Mouse (Mus musculus) midbrain, embryonic 12.5 days (tissue): ENCODE results near the gene Setd1b. TPM values are rescaled to one million over a fixed set of nuclear protein-coding genes. Genes with fewer than 3 reads are reported as not detected.

ENCODE experiments used
- ATAC-seq: fragments of 200-750 bp; cut with Nextera tagmentation; 2 replicates; pipeline ENCODE4 v1.8.0; 2017; ENCODE audit warnings: low read depth, moderate TSS enrichment, moderate library complexity; ENCODE audit not compliant: low FRiP score
- H3K27ac ChIP-seq: fragments of 300-500 bp; sonication (generic); replicated peaks from 2 replicates; pipeline ENCODE4 v1.5.1; 2016; ENCODE audit warnings: mild to moderate bottlenecking
- H3K27me3 ChIP-seq: fragments of 300-500 bp; sonication (generic); 2 replicates; pipeline ENCODE4 v1.6.1; 2016; ENCODE audit warnings: mild to moderate bottlenecking
- H3K36me3 ChIP-seq: fragments of 300-500 bp; sonication (generic); 2 replicates; pipeline ENCODE4 v1.6.1; 2016
- H3K4me1 ChIP-seq: fragments of 300-500 bp; sonication (generic); 2 replicates; pipeline ENCODE4 v1.6.1; 2016
- H3K4me2 ChIP-seq: fragments of 300-500 bp; sonication (generic); replicated peaks from 2 replicates; pipeline ENCODE4 v1.6.1; 2016; ENCODE audit warnings: mild to moderate bottlenecking, moderate library complexity
- H3K4me3 ChIP-seq: fragments of 300-500 bp; sonication (generic); 2 replicates; pipeline ENCODE4 v1.5.1; 2016; ENCODE audit warnings: mild to moderate bottlenecking
- H3K9ac ChIP-seq: fragments of 300-500 bp; sonication (generic); replicated peaks from 2 replicates; pipeline ENCODE4 v1.6.1; 2016; ENCODE audit warnings: mild to moderate bottlenecking, moderate library complexity
- H3K9me3 ChIP-seq: fragments of 300-500 bp; sonication (generic); 2 replicates; pipeline ENCODE4 v1.6.1; 2016; ENCODE audit warnings: mild to moderate bottlenecking
- WGBS: fragments of 180-500 bp; shearing (Covaris S2); methylation state at CpG from one replicate; pipeline ENCODE4 v1.1.7; 2016; 5-methylcytosine and 5-hydroxymethylcytosine counted together
- polyA plus RNA-seq: library from polyadenylated mRNA; unstranded; fragments of >200 nt; fragmentation: Nextera tagmentation; extraction: Ambion mirVana; gene quantifications from 2 replicates; pipeline ENCODE4 v1.2.1, GENCODE M21; 2016

Gene Setd1b
- polyA plus RNA-seq: 13.1 and 13.2 TPM in 2 replicates

DNA sequence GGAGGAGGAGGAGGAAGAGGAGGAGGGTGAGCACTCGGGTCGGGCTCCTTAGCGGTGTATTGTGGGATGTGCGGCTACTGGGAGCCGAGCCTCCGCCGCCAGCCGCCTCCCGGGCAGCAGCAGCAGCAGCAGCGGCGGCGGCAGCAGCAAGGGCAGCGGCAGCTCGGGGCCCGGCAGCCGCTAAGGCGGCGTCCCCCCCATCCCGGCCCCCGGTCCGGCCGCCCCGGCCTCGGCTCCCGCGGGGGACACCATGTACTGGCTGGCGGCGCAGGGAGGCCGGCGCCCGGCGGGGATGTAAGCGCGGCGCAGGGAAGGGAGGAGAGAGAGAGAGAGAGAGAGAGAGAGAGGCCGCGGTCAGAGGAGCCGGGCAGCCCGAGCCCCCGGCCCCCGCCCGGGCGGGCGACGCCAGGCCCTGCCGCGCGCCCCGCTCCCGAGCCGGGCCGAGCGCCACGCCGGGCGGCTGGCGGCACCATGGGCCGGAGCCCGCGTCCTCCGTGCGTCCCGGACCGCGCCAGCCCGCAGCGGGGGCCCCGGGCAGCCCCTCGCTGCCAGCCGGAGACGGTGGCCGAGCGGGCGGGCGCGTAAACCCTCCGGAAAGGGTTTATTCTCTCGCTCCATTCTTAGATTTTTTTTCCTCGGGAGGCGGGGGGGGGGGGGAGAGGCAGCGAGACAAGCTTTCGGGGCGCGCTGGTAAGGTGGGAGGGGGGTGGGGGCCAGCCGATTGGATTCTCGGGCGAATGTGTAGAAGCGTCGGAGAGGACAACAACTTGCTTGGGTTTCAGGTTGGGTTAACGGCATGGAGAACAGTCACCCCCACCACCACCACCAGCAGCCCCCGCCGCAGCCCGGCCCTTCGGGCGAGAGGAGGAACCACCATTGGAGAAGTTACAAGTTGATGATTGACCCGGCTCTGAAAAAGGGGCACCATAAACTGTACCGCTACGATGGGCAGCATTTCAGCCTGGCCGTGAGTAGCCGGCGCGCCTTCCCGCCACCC is at the start of gene Setd1b:
Gene Setd1b, plus strand, starts transcription at position 33 of the 997 bp plus-strand sequence.
- Histone ChIP-seq H3K27me3 (no peaks in the 10 kb centered on the region), H3K4me1 (peaks cover 41% of the 10 kb centered on the region), H3K9ac (peak within 1 kb of the TSS; percentile 100), H3K4me3 (peak within 1 kb of the TSS; percentile 98), H3K4me2 (peak within 1 kb of the TSS; percentile 100), H3K9me3 (no peaks in the 10 kb centered on the region), H3K36me3 (peaks cover 17% of the 10 kb centered on the region), H3K27ac (peak within 1 kb of the TSS; percentile 100)
- ATAC-seq: peak; percentile 24
- under 1% methylated on average over 74 of the region's 103 CpGs for WGBS

DNA sequence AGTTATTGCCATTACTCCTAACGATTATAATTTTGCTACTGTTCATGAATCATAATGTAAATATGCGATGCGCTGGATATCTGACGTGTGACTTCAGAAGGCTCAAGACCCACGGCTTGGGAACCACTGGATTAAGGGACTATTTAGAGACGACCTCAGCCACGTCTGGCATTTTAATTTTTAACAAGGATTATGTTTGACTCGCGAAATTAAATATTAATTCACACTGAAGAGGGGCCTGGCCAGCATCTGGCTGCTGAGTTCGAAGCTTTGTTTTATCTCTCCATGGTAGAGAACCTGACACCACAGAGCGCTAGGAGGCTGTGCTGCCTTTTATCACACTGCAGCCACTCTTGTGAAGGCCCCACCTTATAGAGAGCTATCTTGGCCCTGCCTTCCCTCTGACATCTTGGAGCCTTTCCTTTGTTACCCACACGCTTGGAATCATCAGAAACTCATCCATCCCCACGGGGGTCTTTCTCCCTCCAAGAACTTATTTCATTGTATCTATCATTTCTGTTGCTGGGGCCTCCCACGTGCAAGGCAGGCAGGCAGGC is 48.8 kb upstream of the Setd1b start:
- H3K27ac ChIP-seq: no peak overlapping the region
- WGBS: 79% methylated on average over 14 of the region's 14 CpGs
- H3K27me3 ChIP-seq: no peaks in the 10 kb centered on the region
- H3K9me3 ChIP-seq: no peaks in the 10 kb centered on the region
- no peak for ATAC-seq
- H3K9ac ChIP-seq: no peak overlapping the region
- H3K4me3 ChIP-seq: no peak overlapping the region
- no peaks in the 10 kb centered on the region for H3K4me1 ChIP-seq
- H3K4me2 ChIP-seq: no peak overlapping the region
- no peaks in the 10 kb centered on the region for H3K36me3 ChIP-seq

GRCm38 (mm10) chr5:123094238-123094991 is 47.6 kb upstream of the Setd1b start:
- no peaks in the 10 kb centered on the region for H3K27me3 ChIP-seq
- 88% methylated on average over 25 of the region's 25 CpGs for WGBS
- no peaks in the 10 kb centered on the region for H3K9me3 ChIP-seq
- H3K36me3 ChIP-seq: no peaks in the 10 kb centered on the region
- H3K27ac ChIP-seq: no peak overlapping the region
- H3K4me3 ChIP-seq: no peak overlapping the region
- no peak for ATAC-seq
- no peak overlapping the region for H3K4me2 ChIP-seq
- no peak overlapping the region for H3K9ac ChIP-seq
- H3K4me1 ChIP-seq: no peaks in the 10 kb centered on the region

DNA sequence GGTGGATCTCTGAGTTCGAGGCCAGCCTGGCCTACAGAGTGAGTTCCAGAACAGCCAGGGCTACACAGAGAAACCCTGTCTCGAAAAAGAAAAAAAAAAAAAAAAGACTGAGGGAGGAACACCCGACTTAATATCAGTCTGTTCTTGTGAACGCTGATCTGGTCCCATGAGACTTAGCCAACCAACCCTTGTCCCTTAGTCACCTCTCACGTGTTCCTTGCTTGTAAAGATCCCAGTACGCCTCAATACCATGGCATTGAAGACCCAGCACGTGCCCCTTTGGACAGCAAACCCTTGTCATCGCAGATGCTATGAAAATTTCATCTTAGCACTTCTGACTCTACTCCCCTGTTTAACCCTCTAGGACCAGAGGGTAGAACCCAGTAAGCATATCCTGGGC is 45.7 kb upstream of the Setd1b start:
- Histone ChIP-seq H3K9me3 (no peaks in the 10 kb centered on the region), H3K4me1 (no peaks in the 10 kb centered on the region), H3K4me2 (no peak overlapping the region), H3K4me3 (no peak overlapping the region), H3K27ac (no peak overlapping the region), H3K27me3 (no peaks in the 10 kb centered on the region), H3K36me3 (no peaks in the 10 kb centered on the region), H3K9ac (no peak overlapping the region)
- no peak for ATAC-seq
- WGBS: 91% methylated on average over 8 of the region's 8 CpGs

- H3K4me1 ChIP-seq: no peaks in the 10 kb centered on the region
- WGBS: 85% methylated on average over 2 of the region's 2 CpGs
- H3K9ac ChIP-seq: no peak overlapping the region
- H3K27me3 ChIP-seq: no peaks in the 10 kb centered on the region
- H3K27ac ChIP-seq: no peak overlapping the region
- no peaks in the 10 kb centered on the region for H3K36me3 ChIP-seq
- H3K4me2 ChIP-seq: no peak overlapping the region
- ATAC-seq: no peak
- H3K4me3 ChIP-seq: no peak overlapping the region
- H3K9me3 ChIP-seq: no peaks in the 10 kb centered on the region
These were observed 43.5 kb upstream of the Setd1b start for GRCm38 (mm10) chr5:123098487-123098886.

- Histone ChIP-seq H3K27ac (no peak overlapping the region), H3K9ac (no peak overlapping the region), H3K4me2 (no peak overlapping the region), H3K27me3 (no peaks in the 10 kb centered on the region), H3K4me3 (no peak overlapping the region), H3K36me3 (no peaks in the 10 kb centered on the region), H3K4me1 (no peaks in the 10 kb centered on the region), H3K9me3 (no peaks in the 10 kb centered on the region)
- no peak for ATAC-seq
- WGBS: 88% methylated on average over 7 of the region's 7 CpGs
These were observed 39.6 kb upstream of the Setd1b start for GRCm38 (mm10) chr5:123102376-123102775.

DNA sequence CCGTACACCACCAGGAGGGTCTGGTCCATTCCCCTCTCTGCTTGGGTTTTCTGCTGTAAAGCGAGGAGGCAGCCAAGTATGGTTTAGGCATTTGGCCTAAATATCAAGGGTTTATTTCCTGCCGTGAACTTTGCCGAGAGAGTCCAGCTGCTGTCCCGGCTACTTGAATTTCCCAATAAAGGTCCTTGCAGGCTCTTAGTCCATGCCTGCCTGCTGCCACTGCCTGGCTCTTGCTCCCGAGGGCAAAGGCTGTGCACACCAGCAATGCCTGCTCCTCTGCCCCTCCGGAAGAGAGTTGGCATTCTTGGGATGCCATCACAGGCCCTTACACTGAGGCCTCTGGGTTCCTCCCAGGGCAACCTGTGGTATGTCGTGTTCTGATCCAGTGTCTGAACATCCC is 38.4 kb upstream of the Setd1b start:
- Histone ChIP-seq H3K9me3 (no peaks in the 10 kb centered on the region), H3K27me3 (no peaks in the 10 kb centered on the region), H3K36me3 (no peaks in the 10 kb centered on the region), H3K4me1 (no peaks in the 10 kb centered on the region), H3K27ac (no peak overlapping the region), H3K4me2 (no peak overlapping the region), H3K9ac (no peak overlapping the region), H3K4me3 (no peak overlapping the region)
- 83% methylated on average over 8 of the region's 8 CpGs for WGBS
- ATAC-seq: no peak

DNA sequence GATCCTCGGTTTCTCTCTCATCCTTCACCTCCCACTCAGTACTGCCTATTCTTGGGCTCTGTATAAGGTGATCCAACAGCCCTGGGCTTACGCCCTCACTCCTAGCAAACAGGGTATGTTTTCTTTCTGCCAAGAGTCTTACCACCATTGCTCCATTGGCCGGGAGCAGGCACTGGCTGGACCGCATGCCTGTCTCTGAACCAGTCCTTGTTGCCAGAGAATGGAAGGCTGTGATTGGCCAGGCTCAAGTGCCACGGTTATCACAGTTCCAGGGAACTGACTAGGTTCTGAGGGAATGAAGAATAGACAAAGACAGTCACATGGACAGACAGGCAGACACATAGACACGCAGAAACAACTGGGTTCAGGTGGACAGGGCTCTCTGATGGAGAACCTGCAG is 37.2 kb upstream of the Setd1b start:
- H3K27ac ChIP-seq: no peak overlapping the region
- H3K4me3 ChIP-seq: no peak overlapping the region
- H3K4me2 ChIP-seq: no peak overlapping the region
- no peaks in the 10 kb centered on the region for H3K36me3 ChIP-seq
- WGBS: 84% methylated on average over 6 of the region's 6 CpGs
- no peak for ATAC-seq
- no peaks in the 10 kb centered on the region for H3K27me3 ChIP-seq
- no peak overlapping the region for H3K9ac ChIP-seq
- H3K4me1 ChIP-seq: peaks cover 10% of the 10 kb centered on the region
- H3K9me3 ChIP-seq: no peaks in the 10 kb centered on the region

DNA sequence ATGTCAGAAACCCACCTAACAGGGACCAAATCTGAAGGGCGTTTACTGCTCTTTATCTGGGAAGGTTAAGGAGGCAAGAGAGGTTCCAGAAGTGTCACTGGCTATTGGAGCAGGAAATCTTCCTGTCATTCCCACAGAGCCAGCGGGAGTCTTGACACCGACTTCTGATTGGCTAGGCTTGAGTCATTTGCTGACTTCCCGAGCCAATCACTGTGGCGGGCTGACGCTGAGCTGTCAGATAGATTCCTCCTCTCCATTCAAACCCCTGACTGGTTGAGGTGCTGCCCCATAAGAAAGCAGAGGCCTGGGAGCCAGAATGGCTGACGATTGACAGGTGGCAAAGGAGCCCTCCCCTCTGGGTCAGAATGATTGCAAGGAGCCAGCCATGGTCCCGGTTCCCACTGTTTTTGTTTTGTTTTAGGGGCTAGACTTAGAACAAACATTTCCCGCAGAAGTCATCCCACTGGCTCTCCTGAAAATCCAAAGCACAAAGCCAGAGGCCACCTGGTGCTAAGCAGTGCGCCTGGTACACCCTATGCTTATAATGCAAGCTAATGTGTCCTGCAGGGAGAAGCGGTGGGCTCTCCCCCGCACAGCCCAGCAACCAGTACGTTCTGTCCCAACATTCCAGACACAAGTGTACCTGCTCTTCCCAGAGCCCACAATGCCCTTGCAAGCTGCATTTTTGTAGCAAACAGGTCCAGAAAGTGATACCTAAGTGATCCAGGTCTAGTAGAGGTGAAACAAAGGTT is 32.4 kb upstream of the Setd1b start:
- Histone ChIP-seq H3K4me1 (peaks cover 18% of the 10 kb centered on the region), H3K4me2 (peak overlapping the region; percentile 31), H3K27me3 (no peaks in the 10 kb centered on the region), H3K4me3 (no peak overlapping the region), H3K9me3 (no peaks in the 10 kb centered on the region), H3K27ac (peak overlapping the region; percentile 60), H3K9ac (no peak overlapping the region), H3K36me3 (no peaks in the 10 kb centered on the region)
- 31% methylated on average over 13 of the region's 13 CpGs for WGBS
- ATAC-seq: 0 out of 2 replicates have a peak, but pooled peaks have one; percentile 30

- no peaks in the 10 kb centered on the region for H3K36me3 ChIP-seq
- no peak for ATAC-seq
- no peaks in the 10 kb centered on the region for H3K27me3 ChIP-seq
- peak overlapping the region; percentile 60 for H3K27ac ChIP-seq
- H3K9ac ChIP-seq: no peak overlapping the region
- H3K4me1 ChIP-seq: peaks cover 18% of the 10 kb centered on the region
- H3K4me3 ChIP-seq: no peak overlapping the region
- H3K4me2 ChIP-seq: no peak overlapping the region
- 58% methylated on average over 13 of the region's 13 CpGs for WGBS
- H3K9me3 ChIP-seq: no peaks in the 10 kb centered on the region
These were observed 31.7 kb upstream of the Setd1b start for GRCm38 (mm10) chr5:123110296-123110721.

DNA sequence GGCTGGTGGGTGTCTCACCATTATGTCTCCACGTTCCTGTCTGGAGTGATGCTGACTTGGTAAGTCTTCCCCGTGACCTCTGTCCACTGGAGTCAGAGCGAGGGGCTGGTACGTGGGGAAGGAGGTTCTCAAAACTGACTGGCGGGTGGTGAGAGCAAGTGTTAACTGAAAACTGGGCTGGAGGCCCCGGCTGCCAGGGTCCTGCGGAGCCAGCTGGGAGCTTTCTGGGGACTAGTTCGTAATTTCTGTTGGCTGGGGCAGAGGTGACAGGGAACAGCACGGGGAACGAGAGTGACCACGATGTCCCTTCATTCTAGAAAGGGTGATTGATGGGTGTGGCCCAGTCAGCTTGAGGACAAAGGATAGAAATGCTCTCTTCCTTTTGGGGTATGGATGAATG is 27.9 kb upstream of the Setd1b start:
- no peaks in the 10 kb centered on the region for H3K36me3 ChIP-seq
- no peak overlapping the region for H3K4me2 ChIP-seq
- H3K4me1 ChIP-seq: peaks cover 14% of the 10 kb centered on the region
- no peaks in the 10 kb centered on the region for H3K27me3 ChIP-seq
- no peak overlapping the region for H3K9ac ChIP-seq
- H3K9me3 ChIP-seq: no peaks in the 10 kb centered on the region
- H3K27ac ChIP-seq: no peak overlapping the region
- ATAC-seq: no peak
- H3K4me3 ChIP-seq: no peak overlapping the region
- WGBS: 79% methylated on average over 11 of the region's 11 CpGs
